Mouse (Mus musculus) MEL (cell line): ENCODE data around the gene Gm42715. TPM values are rescaled to one million over a fixed set of nuclear protein-coding genes. Genes with fewer than 3 reads are reported as not detected.

Experiments used
- DNase-seq: peaks from one replicate; pipeline ENCODE4 v3.0.0; 2011; ENCODE audit warnings: low read depth, low spot score
- H3K27ac ChIP-seq: 2 replicates; pipeline ENCODE4 v1.5.1; 2012; ENCODE audit warnings: low read depth, mild to moderate bottlenecking, control low read depth, low read length, moderate library complexity; ENCODE audit not compliant: control insufficient read depth
- H3K27me3 ChIP-seq, 2 experiments: fragments of 150-350 bp in 1 of 2; sonication (generic) in 1 of 2; 2 replicates each; pipeline ENCODE4 v1.6.1; 2012; ENCODE audit warnings: low read length in 2 of 2, mild to moderate bottlenecking in 2 of 2, improper control_type of control experiment in 1 of 2, moderate library complexity in 1 of 2; ENCODE audit not compliant: insufficient read depth in 2 of 2, control insufficient read depth in 1 of 2
- H3K36me3 ChIP-seq, 2 experiments: 2 replicates each; pipeline ENCODE4 v1.6.1; 2012 to 2014; ENCODE audit warnings: low read length in 2 of 2, improper control_type of control experiment in 1 of 2, inconsistent platforms in 1 of 2, mild to moderate bottlenecking in 1 of 2; ENCODE audit not compliant: insufficient read depth in 2 of 2, control insufficient read depth in 1 of 2
- H3K4me1 ChIP-seq, 2 experiments: fragments of 150-350 bp in 1 of 2; sonication (generic) in 1 of 2; 2 replicates each; pipeline ENCODE4 v1.6.1; 2012; ENCODE audit warnings: low read length in 2 of 2, improper control_type of control experiment in 1 of 2, mild to moderate bottlenecking in 1 of 2; ENCODE audit not compliant: insufficient read depth in 2 of 2, control insufficient read depth in 1 of 2
- H3K4me3 ChIP-seq, 2 experiments: fragments of 150-350 bp in 1 of 2; sonication (generic) in 1 of 2; 2 replicates each; pipeline ENCODE4 v1.5.1; 2012; ENCODE audit warnings: low read depth in 2 of 2, low read length in 2 of 2, mild to moderate bottlenecking in 2 of 2, moderate library complexity in 2 of 2, control low read depth in 1 of 2, improper control_type of control experiment in 1 of 2; ENCODE audit not compliant: control insufficient read depth in 1 of 2, insufficient read depth in 1 of 2
- H3K79me2 ChIP-seq: 2 replicates; pipeline ENCODE4 v1.6.1; 2012; ENCODE audit warnings: mild to moderate bottlenecking, low read length, moderate library complexity; ENCODE audit not compliant: control insufficient read depth, poor library complexity, insufficient read depth
- H3K9ac ChIP-seq: 2 replicates; pipeline ENCODE4 v1.6.1; 2012; ENCODE audit warnings: low read depth, mild to moderate bottlenecking, control low read depth, low read length, moderate library complexity; ENCODE audit not compliant: control insufficient read depth, poor library complexity, severe bottlenecking
- H3K9me3 ChIP-seq: fragments of 150-350 bp; sonication (generic); replicated peaks from 2 replicates; pipeline ENCODE4 v1.6.1; 2012; ENCODE audit warnings: mild to moderate bottlenecking, low read length, improper control_type of control experiment, moderate library complexity; ENCODE audit not compliant: insufficient read depth
- CTCF ChIP-seq, 3 experiments: IDR thresholded peaks in 2 of 3; conservative IDR thresholded peaks in 1 of 3; 2 replicates each; pipeline ENCODE4 v1.5.1; 2011 to 2012; ENCODE audit warnings: low read length in 3 of 3, low read depth in 2 of 3, mild to moderate bottlenecking in 2 of 3, improper control_type of control experiment in 1 of 3, inconsistent platforms in 1 of 3, mixed read lengths in 1 of 3, moderate library complexity in 1 of 3; ENCODE audit not compliant: control insufficient read depth in 1 of 3, insufficient read depth in 1 of 3, poor library complexity in 1 of 3, severe bottlenecking in 1 of 3
- ELF1 ChIP-seq: IDR thresholded peaks from 2 replicates; pipeline ENCODE4 v1.6.1; 2014; ENCODE audit warnings: low read depth, mild to moderate bottlenecking, inconsistent platforms, low read length, improper control_type of control experiment, moderate library complexity
- EP300 ChIP-seq, 2 experiments: IDR thresholded peaks; 2 replicates each; pipeline ENCODE4 v1.6.1; 2011; ENCODE audit warnings: improper control_type of control experiment in 2 of 2, low read length in 2 of 2, low read depth in 1 of 2, mild to moderate bottlenecking in 1 of 2
- HCFC1 ChIP-seq: IDR thresholded peaks from 2 replicates; pipeline ENCODE4 v1.6.1; 2012; ENCODE audit warnings: low read depth, mild to moderate bottlenecking, inconsistent platforms, low read length, improper control_type of control experiment, moderate library complexity
- JUND ChIP-seq: IDR thresholded peaks from 2 replicates; pipeline ENCODE4 v1.6.1; 2011; ENCODE audit warnings: low read depth, mild to moderate bottlenecking, improper control_type of control experiment, low read length
- MAFK ChIP-seq: IDR thresholded peaks from 2 replicates; pipeline ENCODE4 v1.6.1; 2011; ENCODE audit warnings: low read depth, mild to moderate bottlenecking, low read length, improper control_type of control experiment, borderline replicate concordance
- MAX ChIP-seq: IDR thresholded peaks from 2 replicates; pipeline ENCODE4 v1.6.1; 2011; ENCODE audit warnings: low read length, improper control_type of control experiment
- MEF2A ChIP-seq: IDR thresholded peaks from 2 replicates; pipeline ENCODE4 v1.6.1; 2014; ENCODE audit warnings: low read depth, mild to moderate bottlenecking, inconsistent platforms, low read length, improper control_type of control experiment; ENCODE audit not compliant: poor library complexity, insufficient replicate concordance, severe bottlenecking; ENCODE audit errors: extremely low read depth
- MYB ChIP-seq: IDR thresholded peaks from 2 replicates; pipeline ENCODE4 v1.6.1; 2011; ENCODE audit warnings: mild to moderate bottlenecking, low read depth, low read length, improper control_type of control experiment
- MYC ChIP-seq: IDR thresholded peaks from 2 replicates; pipeline ENCODE4 v1.6.1; 2011; ENCODE audit warnings: low read depth, mild to moderate bottlenecking, low read length, improper control_type of control experiment, moderate library complexity
- NELFE ChIP-seq: IDR thresholded peaks from 2 replicates; pipeline ENCODE4 v1.6.1; 2011; ENCODE audit warnings: low read depth, low read length, improper control_type of control experiment
- NRF1 ChIP-seq: IDR thresholded peaks from 2 replicates; pipeline ENCODE4 v1.6.1; 2014; ENCODE audit warnings: low read depth, mild to moderate bottlenecking, inconsistent platforms, low read length, improper control_type of control experiment, moderate library complexity; ENCODE audit not compliant: poor library complexity, insufficient read depth, severe bottlenecking
- POLR2A ChIP-seq, 2 experiments: IDR thresholded peaks; 2 replicates each; pipeline ENCODE4 v1.6.1; 2011 to 2012; ENCODE audit warnings: low read length in 2 of 2, mild to moderate bottlenecking in 2 of 2, control low read depth in 1 of 2, improper control_type of control experiment in 1 of 2, low read depth in 1 of 2, moderate library complexity in 1 of 2; ENCODE audit not compliant: control insufficient read depth in 1 of 2, insufficient read depth in 1 of 2, poor library complexity in 1 of 2
- POLR2AphosphoS5 ChIP-seq: IDR thresholded peaks from 2 replicates; pipeline ENCODE4 v1.6.1; 2012; ENCODE audit warnings: low read depth, borderline replicate concordance, mild to moderate bottlenecking, inconsistent platforms, low read length, moderate library complexity, mixed read lengths
- RCOR1 ChIP-seq: IDR thresholded peaks from 2 replicates; pipeline ENCODE4 v1.6.1; 2012; ENCODE audit warnings: low read depth, mild to moderate bottlenecking, inconsistent platforms, low read length, improper control_type of control experiment
- SIN3A ChIP-seq: IDR thresholded peaks from 2 replicates; pipeline ENCODE4 v1.6.1; 2012; ENCODE audit warnings: low read length, improper control_type of control experiment, inconsistent platforms
- TBP ChIP-seq: IDR thresholded peaks from 2 replicates; pipeline ENCODE4 v1.8.0; 2011; ENCODE audit warnings: low read depth, low read length, improper control_type of control experiment
- UBTF ChIP-seq: IDR thresholded peaks from 2 replicates; pipeline ENCODE4 v1.6.1; 2012; ENCODE audit warnings: low read depth, mild to moderate bottlenecking, inconsistent platforms, low read length, improper control_type of control experiment, moderate library complexity, borderline replicate concordance; ENCODE audit not compliant: insufficient read depth
- USF1 ChIP-seq: IDR thresholded peaks from 2 replicates; pipeline ENCODE4 v1.6.1; 2014; ENCODE audit warnings: low read depth, mild to moderate bottlenecking, inconsistent platforms, low read length, improper control_type of control experiment, moderate library complexity
- USF2 ChIP-seq, 2 experiments: IDR thresholded peaks; 2 replicates each; pipeline ENCODE4 v1.6.1; 2011 to 2012; ENCODE audit warnings: improper control_type of control experiment in 2 of 2, low read length in 2 of 2, borderline replicate concordance in 1 of 2, inconsistent platforms in 1 of 2, low read depth in 1 of 2, mild to moderate bottlenecking in 1 of 2; ENCODE audit not compliant: insufficient read depth in 1 of 2
- ZC3H11A ChIP-seq: IDR thresholded peaks from 2 replicates; pipeline ENCODE4 v1.6.1; 2012; ENCODE audit warnings: low read depth, mild to moderate bottlenecking, inconsistent platforms, low read length, improper control_type of control experiment
- ZNF384 ChIP-seq: IDR thresholded peaks from 2 replicates; pipeline ENCODE4 v1.6.1; 2012; ENCODE audit warnings: low read depth, mild to moderate bottlenecking, inconsistent platforms, low read length, improper control_type of control experiment
- polyA plus RNA-seq, 2 experiments: library from polyadenylated mRNA; stranded (reverse) in 1 of 2; unstranded in 1 of 2; fragments of >175 nt in 1 of 2; fragments of >200 nt in 1 of 2; gene quantifications; 2 replicates each; pipeline versions ENCODE4 v1.2.1 to v1.2.4; 2012; ENCODE audit warnings: low replicate concordance in 2 of 2, low read depth in 1 of 2; ENCODE audit not compliant: insufficient read length in 2 of 2, insufficient read depth in 1 of 2, missing spikeins in 1 of 2
- total RNA-seq: library from RNA; depleted of rRNA; stranded (reverse); fragments of 300-350 nt; gene quantifications from 2 replicates; pipeline ENCODE4 v1.2.3, GENCODE M21; 2012

Gene Gm42715
- total and polyA plus RNA-seq, 3 experiments: 9.0 to 25.4 TPM; not detected in 1

- TF ChIP-seq USF2 (IDR thresholded peaks at IDR 0.05; ENCODE audit: borderline replicate concordance in 1 of 2, insufficient read depth in 1 of 2, low read depth in 1 of 2, low read length in 2 of 2) (peak in 1 of 2 experiments; percentile 69; a peak in 2 of 4 replicates), MYC (0 out of 2 replicates have a peak, but pooled peaks have one; percentile 11), POLR2AphosphoS5 (no peak), JUND (0 out of 2 replicates have a peak, but pooled peaks have one; percentile 33), POLR2A (IDR thresholded peaks at IDR 0.05; ENCODE audit: control insufficient read depth in 1 of 2, insufficient read depth in 1 of 2, low read depth in 1 of 2, low read length in 2 of 2, poor library complexity in 1 of 2) (peak; percentile 51 to 71; a peak in 2 of 4 replicates), USF1 (peak; percentile 83), NELFE (peak; percentile 61), ZNF384 (no peak), RCOR1 (no peak), MAX (peak; percentile 76), ZC3H11A (no peak), ELF1 (peak; percentile 76), CTCF (IDR thresholded peaks at IDR 0.05 in 2 of 3, conservative IDR thresholded peaks at IDR 0.05 in 1 of 3; ENCODE audit: control insufficient read depth in 1 of 3, insufficient read depth in 1 of 3, low read depth in 2 of 3, low read length in 3 of 3, poor library complexity in 1 of 3, severe bottlenecking in 1 of 3) (no peak; a peak in 1 of 6 replicates), TBP (no peak)
Measured at GRCm38 (mm10) chr7:127477687-127478634, 41.4 kb upstream of the Gm42715 start (continued).

GRCm38 (mm10) chr7:127478635-127479317, 40.6 kb upstream of the Gm42715 start, which contains the start of gene Fbrs:
Fbrs (plus strand) TSS chr7:127479199.
- peak within 1 kb of the TSS; percentile 93 for H3K27ac ChIP-seq
- H3K9me3 ChIP-seq: no peaks in the 10 kb centered on the region
- TF ChIP-seq NRF1: no peak
- 0 out of 4 replicates have a peak, but pooled peaks of 1 of the 2 experiments have one; percentile 15 for TF ChIP-seq USF2 (IDR thresholded peaks at IDR 0.05; ENCODE audit: borderline replicate concordance in 1 of 2, insufficient read depth in 1 of 2, low read depth in 1 of 2, low read length in 2 of 2)
- TF ChIP-seq MYB: no peak
- peak; percentile 73; the same call in 1 of the 2 replicates for TF ChIP-seq HCFC1
- peak; percentile 74; the same call in 1 of the 2 replicates for TF ChIP-seq SIN3A
- TF ChIP-seq ELF1: peak; percentile 40; the same call in 1 of the 2 replicates
- TF ChIP-seq UBTF: no peak
- TF ChIP-seq EP300 (IDR thresholded peaks at IDR 0.05; ENCODE audit: low read depth in 1 of 2, low read length in 2 of 2): 0 out of 4 replicates have a peak, but pooled peaks of 1 of the 2 experiments have one; percentile 24
- peak in 1 of 2 experiments; percentile 70; a peak in 2 of 4 replicates for TF ChIP-seq POLR2A (IDR thresholded peaks at IDR 0.05; ENCODE audit: control insufficient read depth in 1 of 2, insufficient read depth in 1 of 2, low read depth in 1 of 2, low read length in 2 of 2, poor library complexity in 1 of 2)
- TF ChIP-seq JUND: no peak
- TF ChIP-seq MYC: 0 out of 2 replicates have a peak, but pooled peaks have one; percentile 24
- no peak for TF ChIP-seq MEF2A
- TF ChIP-seq POLR2AphosphoS5: no peak
- no peak for TF ChIP-seq MAFK
- TF ChIP-seq TBP: peak; percentile 70; the same call in 1 of the 2 replicates
- TF ChIP-seq, all 39 proteins: peak for 8
- peaks cover 0 to 15% of the 10 kb centered on the region in 2 experiments; a peak in 3 of 4 replicates for H3K4me1 ChIP-seq
- H3K79me2 ChIP-seq: peaks cover 26% of the 10 kb centered on the region
- H3K9ac ChIP-seq: peak within 1 kb of the TSS; percentile 84
- peak within 1 kb of the TSS; percentile 73 to 84 for H3K4me3 ChIP-seq
- H3K36me3 ChIP-seq: peaks cover 3 to 13% of the 10 kb centered on the region in 2 experiments
- DNase-seq: peak; percentile 98
- no peaks in the 10 kb centered on the region for H3K27me3 ChIP-seq
